Mouse (Mus musculus) left cerebral cortex, postnatal 36 days (tissue): ENCODE measurements around the gene Mrpl43. TPM values are rescaled to one million over a fixed set of nuclear protein-coding genes. Genes with fewer than 3 reads are reported as not detected.
"Not testable (repeated sequence)": the region's sequence is repeated elsewhere in the genome, so short reads cannot be mapped to it uniquely, and the experiment has no call there.

Experiments
- DNase-seq, 2 experiments: peaks; one replicate each; pipeline ENCODE4 v3.0.0; 2021 to 2022; ENCODE audit warnings: low spot score in 2 of 2, mixed read lengths in 1 of 2
- intact Hi-C: fragments of 180-260 bp; cut with DNase I; formaldehyde crosslinking; loops from one replicate; pipeline ENCODE4 v1.15.1; 2025
- total RNA-seq, 2 experiments: library from RNA; stranded (reverse); gene quantifications; 2 replicates each; pipeline ENCODE4 v1.2.3; 2021

Mrpl43 gene
- total RNA-seq = 10 to 100 TPM; 36.1 to 47.5 TPM

DNA sequence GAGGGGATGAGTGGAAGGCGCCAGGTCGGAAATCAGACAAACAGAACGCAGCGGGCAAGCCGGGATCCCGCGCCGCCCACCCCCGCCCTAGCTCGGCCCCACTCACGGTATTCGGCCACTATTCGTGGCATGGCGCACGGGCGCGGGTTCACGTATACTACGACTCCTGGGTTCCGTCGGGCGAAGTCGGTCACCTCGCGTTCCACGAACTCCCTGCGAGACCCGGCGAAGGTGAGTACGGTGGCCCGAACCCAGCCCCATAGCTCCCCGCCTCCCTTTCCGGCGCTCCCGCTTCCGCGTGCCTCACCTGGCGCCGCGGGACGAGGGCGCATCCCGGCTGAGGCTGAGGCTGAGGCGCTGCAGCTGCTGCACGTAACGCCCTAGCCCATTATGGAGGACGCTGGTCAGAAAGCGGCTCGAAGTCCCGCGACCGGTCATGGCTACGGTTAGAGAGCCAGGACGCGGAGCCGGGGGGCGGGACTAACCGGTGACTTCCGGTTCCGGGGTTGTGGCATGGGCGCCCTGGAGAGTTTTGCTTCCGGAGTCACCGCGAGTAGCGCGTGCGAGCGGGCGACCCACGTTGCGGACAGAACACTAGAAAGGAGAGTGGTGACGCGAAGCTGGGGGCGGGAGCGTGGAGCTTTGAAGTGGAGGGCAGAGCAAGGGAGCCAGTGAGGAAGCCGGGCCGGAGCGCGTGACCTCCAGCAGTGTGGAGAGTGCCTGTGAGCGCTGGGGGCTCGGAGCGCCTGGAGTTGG lies at the start of gene Mrpl43:
Mrpl43 (minus strand) TSS at position 486 of the 756 bp plus-strand sequence.
- intact Hi-C loops = no loop called here

DNA sequence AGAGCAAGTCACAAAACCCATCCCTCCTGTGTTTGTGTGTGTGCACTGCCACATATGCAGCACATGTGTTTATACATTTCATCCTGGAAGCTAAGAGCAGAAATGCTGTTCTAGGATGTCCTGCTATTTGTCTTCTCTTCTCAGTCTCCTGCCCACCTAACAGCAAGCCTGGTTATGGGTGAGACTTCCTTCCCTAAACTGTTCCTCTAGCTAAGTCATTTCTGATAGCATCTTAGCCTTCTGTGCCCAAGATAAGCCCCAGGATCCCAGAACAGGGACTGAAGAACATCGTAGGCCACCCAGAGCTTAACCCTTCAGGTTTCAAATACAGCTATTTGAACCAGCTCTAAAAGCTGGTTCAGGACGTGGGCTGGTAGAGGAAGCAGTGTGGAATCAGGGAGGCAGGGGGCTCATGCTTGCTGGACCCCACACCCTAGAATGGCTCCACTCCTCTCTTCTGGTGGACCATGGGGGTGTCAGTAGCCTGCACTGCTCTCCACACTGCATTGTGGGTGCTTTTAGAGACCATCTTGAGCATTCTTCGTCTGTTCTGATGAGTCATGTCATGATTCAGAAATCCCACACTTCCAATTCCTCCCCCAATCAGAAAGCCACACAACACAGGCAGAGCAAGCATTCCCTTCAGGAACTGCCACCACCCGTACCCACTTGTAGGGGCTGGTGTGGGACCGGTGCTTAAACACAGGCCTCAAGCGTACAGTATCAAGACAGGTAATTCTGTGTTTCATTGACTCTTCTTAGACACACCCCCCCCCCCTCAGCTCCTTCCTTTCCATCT lies 48.8 kb upstream of the Mrpl43 start:
- intact Hi-C loops = no loop called here
- peak; percentile 46 to 49 for DNase-seq

More for the DNA sequence above, at the start of gene Mrpl43:
- peak; percentile 95 to 97 for DNase-seq

DNA sequence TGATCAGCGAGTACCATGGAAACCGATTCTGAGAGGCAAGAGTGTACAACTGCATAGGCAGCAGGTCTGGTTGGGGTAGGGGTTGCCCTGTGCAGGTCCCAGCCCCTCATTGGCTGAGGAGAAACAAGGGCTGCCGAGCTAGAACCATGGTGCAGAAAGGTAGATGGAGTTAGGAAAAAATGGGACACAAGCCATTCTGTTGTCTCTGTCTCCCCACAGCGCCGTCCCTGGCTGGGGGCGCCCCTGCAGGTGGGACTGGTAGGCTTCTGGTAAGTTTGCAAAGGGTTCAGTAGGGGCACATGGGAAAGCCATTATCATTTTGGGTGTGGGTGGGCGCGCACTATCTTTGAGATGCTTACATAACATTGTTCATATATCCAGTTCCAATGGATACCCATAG lies 47.2 kb upstream of the Mrpl43 start:
- intact Hi-C loops = no loop called here

DNA sequence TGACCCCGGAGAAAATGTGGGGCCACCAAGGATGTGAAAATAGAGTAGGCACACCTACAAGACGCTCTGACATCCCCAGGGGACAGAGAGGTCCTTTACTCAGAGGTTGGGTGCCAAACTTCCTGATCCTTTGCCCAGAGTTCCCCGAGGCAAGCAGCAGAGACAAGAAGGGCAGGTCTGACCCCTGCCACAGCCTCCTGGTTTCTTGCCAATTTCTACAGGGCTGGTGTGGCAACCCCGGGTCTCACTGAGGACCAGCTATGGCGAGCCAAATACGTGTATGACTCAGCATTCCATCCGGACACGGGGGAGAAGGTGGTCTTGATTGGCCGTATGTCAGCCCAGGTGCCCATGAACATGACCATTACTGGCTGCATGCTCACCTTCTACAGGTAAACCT lies 43.3 kb upstream of the Mrpl43 start:
- no peak for DNase-seq
- intact Hi-C loops = no loop called here

More for the DNA sequence above, 47.2 kb upstream of the Mrpl43 start:
- DNase-seq = no peak

DNA sequence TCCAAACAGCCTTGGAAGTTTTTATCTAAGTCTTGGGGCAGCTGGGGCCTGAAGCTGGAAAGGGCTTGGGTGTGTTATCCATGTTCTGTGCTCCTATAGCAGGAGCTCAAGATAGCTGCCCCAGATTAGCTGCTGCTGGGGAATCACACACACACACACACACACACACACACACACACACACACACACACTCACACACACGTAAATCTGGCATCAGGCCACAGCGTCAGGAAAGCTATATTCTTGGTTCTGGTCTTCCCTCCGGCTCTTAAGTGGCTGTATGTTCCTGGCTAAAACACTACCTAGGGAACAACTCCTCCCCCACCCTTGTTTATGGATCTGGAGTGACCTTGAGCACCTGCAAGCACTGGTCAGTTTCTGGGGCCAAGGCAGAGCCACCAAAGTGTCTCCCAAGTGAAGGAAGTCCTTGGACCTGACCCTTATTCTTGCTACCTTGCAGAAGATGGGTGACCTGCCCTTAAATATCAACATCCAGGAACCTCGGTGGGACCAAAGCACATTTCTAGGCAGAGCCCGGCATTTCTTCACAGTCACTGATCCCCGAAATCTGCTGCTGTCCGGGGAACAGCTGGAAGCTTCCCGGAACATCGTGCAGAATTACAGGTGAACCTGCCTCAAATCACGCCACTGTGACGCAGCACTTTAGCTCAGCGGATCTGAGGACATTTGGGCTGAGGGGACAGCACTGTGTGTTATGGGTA lies 42.6 kb upstream of the Mrpl43 start:
- intact Hi-C loops = no loop called here
- DNase-seq = peak in 1 of 2 experiments; percentile 38

DNA sequence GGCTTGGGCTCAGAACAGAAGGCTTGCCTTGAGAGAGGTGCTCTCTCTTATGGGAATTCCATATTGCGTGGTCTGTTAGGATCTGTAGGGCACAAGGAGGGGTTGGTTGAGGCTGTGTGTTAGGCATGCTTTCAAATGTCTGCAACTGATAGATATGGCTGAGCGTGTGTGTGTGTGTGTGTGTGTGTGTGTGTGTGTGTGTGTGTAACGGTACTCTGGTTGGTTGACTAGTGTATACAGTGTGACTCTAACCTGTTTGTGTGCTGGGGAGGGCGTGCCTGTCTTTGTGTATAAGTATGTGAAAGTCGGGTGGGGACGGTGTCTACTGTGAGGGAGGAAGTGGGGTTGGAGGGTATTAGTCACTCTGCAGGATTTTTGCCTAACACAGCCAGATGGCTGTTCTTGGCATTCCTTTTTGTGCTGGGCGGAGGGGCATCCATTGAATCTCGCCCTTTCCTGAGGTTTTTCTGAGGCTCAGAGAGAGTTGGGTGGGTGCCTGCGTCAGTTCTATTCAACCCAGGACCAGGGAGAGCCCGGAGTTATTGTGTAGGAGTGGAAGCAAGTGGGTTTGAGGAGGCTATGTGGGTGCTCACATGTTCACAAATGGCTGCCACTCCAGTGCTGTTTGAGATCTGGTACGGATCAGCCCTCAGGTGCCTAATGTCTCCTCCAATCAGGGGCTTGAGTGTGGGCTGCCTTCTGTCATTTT lies 41.8 kb upstream of the Mrpl43 start:
- intact Hi-C loops = no loop called here
- peak; percentile 88 to 91 for DNase-seq

DNA sequence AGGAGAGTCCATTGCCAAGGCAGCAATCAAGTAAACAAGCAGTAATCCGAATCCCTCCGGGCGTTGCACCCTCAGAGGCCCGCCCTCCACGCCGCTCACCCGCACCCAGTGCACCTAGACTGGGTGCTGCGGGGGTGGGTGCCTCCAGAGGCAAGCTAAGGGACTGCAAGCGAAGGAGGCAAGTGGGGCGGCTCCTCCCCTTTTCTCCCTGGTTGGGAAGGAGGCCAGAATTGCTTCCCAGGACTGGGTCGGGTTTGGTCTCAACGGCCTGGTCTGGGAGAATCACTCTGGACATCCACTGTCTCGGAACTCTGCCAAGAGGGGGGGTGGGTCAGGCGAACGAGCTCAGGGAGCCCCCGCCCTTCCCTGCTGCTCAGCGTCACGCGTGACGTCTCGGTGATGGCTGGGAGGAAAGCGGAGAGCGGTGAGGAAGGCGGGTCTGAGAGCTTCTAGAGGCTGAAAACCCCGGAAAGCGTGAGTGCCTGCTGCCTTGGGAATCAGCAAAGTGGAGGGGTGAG lies 41.2 kb upstream of the Mrpl43 start, which contains the start of gene Sfxn3:
Sfxn3 (plus strand) TSS at position 87 of the 518 bp plus-strand sequence.
- DNase-seq = peak; percentile 93
- intact Hi-C loops = no loop called here

DNA sequence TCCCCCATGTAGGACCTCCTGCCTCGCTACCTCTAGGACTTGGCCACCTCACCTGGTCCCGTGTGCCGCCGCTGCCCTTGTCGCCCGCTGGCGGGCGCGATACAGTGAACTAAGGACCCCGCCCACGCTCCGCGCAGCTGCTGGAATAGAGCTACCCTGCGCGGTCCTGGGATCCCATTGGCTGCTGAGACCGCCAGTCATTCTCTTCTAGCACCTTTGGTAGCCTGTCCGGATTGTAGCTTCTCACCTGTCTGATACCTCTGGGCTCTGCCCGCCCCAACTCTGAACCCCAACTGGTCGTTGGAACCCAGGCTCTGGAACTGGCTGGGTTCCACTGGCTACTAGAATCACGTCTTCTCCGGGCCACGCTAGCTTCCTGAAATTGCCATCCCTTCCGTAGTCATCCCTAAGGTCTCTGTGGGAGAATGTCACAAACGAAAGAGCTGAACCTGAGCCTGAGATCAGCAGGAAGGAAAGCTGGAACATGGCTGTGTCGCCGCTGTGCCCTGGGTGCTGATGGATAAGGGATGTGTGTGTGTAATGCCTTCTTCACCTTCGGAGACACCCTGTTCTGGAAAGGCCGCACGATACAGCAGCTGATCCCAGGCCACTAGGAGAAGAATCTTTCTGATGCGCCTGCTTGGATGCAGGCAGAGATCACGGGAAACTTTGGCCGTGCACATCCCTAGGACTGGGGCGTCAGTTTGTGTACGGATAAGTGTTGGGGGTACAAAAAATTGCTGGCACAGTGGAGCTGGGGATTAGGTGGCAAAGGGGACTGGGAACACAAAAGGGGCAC lies 40.5 kb upstream of the Mrpl43 start:
- peak; percentile 83 to 85 for DNase-seq
- intact Hi-C loops = no loop called here

DNA sequence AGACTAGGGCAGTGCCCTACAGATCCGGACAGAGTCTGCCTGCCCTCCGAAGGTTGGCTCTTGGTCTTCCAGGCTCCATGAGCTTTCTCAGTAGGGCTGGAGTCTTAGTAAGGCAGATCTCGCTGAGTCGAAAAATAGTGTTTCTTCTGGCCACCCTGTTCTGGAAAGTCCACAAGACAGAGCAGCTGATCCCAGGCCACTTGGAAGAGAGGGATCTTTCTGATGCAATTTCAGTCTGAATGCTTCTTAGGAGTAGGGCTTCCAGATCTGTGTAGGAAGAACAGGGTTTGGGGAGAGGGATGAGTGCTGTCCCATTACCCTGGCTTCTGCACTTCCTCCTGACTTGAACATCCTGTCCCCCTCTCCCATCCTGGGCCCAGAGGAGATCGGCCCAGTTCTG lies 39.4 kb upstream of the Mrpl43 start, which contains the start of gene Pdzd7:
Pdzd7 (minus strand) TSS at position 67 of the 400 bp plus-strand sequence.
- intact Hi-C loops = no loop called here
- no peak for DNase-seq

DNA sequence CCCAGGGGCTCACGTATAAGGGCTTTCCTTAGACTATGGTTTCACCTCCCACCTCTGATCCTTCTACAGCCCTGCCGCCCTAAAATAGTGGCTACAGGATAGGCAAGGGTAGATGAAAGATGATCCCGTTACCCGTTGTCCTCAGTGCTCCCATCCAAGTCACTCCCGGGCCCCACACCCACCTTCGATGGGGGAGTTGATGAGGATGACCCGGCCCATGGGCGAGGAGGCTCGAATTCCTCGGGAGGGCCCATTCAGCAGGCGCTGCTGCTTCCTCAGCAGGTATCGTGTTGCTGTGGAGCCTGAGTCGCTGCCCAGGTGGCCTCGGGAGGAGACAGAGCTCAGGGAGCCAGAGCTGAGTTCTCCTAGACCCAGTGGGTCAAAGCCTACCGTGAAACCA lies 39.0 kb upstream of the Mrpl43 start:
- intact Hi-C loops = no loop called here
- no peak for DNase-seq

DNA sequence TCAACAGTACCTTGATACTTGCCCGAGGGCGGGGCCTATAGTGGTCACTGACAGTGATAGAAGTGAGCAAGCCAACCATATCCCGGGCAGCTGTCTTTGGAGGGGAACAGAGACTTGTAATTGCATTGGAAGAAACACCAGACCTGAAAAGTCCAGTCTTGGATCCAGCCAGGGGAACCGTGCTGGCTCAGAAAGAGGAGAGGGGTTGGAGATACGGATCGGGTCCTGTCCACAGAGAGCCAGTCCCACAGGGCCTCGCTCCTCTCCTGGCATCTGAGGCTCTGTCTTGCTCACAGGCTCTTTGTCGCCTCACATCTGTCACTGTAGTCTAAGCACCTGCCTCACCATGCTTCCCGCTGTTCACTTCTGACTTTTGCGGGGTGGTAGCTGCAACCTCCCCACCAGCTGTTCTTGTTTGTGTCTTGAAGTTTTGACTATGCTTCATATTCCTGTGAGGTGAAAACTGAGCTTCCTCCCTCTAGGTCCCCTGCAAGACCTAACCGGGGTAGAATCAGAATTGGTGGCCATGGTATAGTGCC lies 38.2 kb upstream of the Mrpl43 start:
- intact Hi-C loops = no loop called here
- no peak for DNase-seq

DNA sequence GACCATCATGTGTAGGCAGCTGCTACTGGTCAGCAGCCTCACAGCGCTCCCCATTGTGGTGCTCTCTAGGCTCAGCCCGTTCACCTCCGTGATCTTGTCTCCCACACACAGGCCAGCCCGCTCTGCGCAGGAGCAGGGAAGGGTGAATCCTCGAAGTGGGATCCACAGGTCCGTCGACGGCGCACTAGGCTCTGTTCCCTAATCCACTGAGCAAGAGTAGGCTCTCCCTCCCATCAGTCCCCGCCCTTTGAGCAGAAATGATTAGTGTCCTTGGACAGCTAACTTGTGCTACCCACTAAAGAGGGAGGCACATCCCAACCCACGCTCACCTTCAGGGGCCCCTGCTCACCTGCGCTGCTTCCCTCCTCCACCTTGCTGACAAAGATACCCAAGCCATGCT lies 34.0 kb upstream of the Mrpl43 start:
- no peak for DNase-seq
- intact Hi-C loops = no loop called here

DNA sequence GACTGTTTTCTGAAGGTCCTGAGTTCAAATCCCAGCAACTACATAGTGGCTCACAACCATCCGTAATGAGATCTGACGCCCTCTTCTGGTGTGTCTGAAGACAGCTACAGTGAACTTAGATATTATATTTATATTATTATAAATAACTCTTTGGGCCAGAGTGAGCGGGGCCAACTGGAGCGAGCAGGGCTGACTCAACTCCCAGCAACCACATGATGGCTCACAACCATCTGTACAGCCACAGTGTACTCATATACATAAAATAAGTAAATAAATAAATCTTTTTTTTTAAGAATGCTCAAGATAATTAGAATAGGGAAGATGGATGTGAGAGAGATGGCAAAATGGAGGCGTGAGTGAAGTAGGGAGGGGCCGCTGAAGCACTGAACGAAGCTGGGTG lies 32.0 kb upstream of the Mrpl43 start:
- intact Hi-C loops, DNase-seq: not testable (repeated sequence)

DNA sequence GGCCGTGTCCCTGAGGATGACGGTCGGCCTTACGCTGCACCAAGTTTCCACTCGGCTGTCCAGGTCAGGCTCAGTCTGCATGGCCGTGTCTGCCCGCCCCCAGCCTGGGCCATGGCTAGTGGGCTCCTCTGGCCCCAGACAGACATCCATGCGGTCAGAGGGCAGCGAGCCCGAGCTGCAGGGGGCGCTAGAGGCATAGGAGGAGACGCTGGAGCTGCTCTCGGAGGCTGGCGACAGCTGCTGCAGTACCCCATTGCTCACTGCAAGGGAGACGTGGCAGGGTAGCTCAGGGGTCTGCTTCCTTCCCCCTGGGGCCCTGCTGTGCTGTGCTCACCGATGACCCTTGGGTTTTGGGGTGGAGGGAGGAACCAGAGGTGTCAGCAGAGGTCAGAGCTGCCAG lies 30.6 kb upstream of the Mrpl43 start:
- no peak for DNase-seq
- intact Hi-C loops = no loop called here

DNA sequence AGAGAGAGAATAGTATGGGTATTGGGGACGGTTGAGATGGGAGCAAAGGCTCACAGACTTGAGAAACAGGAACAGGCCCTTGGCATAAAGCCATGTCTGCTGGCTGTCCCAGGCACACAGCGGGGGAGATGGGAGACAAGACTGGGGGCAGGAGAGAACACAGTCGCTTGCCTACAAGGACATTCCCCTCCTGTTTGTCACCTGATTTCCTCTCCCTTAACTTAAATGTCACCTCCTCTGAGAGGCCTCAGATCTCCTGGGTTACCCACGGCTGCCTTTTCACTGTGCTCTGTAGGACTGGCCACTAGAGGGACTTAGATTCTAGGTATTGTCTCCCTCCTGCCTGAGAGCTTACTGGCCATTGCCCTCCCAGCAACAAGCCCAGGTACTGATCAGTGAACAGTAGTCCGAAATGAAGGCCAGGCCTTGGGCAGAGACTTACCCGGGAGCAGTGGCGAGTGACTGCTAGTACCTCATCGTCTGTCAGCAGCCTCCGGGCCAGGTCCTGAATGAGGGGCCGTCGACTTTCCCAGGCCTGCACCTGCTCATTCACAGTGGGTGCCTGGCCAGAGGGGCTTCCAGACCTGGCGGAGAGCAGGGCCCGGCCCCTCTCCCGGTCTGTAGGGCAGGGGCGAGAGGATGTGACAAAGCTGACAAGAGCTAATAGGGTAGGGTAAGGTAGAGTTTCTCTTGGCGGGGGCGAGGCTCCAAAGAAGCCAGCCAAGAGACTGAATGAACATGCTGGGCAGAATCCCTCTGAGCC lies 26.5 kb upstream of the Mrpl43 start:
- no peak for DNase-seq
- intact Hi-C loops = no loop called here

DNA sequence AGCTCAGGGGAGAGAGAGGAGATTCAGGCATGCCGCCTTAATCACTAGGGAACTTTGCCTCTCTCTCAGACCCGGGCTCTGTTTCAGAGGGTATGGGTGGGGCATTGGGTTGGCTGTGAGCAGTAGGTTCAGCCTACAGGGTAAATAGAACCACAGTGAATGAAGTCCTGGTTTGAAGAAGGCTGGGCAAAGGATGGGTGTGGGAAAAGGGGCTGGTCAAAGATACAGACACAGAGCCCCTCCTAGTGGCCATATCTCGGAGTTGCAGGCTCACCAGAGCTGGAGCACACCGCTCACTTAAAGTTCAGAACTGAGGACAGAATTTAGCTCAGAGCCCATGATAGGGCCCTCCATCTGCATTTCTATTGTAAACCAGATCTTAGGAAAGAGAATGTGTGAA lies 25.5 kb upstream of the Mrpl43 start:
- intact Hi-C loops = loop anchor here (2.0 kb wide), 1 partner anchor 15 kb away; no protein-coding TSS in a partner anchor
- DNase-seq = peak in 1 of 2 experiments; percentile 70
